Mouse (Mus musculus) myocyte (in vitro differentiated cells): Measurements from ENCODE around the gene Ago4.

ENCODE experiments used
- CEBPB ChIP-seq: IDR thresholded peaks from 2 replicates; pipeline ENCODE4 v1.6.1; 2011; ENCODE audit warnings: mild to moderate bottlenecking, moderate library complexity; ENCODE audit not compliant: poor library complexity, insufficient read depth, severe bottlenecking
- MAX ChIP-seq: IDR thresholded peaks from one replicate; pipeline ENCODE4 v1.6.1; 2011; ENCODE audit warnings: low read depth, mild to moderate bottlenecking, control low read depth
- MYOG ChIP-seq, 3 experiments: IDR thresholded peaks; one replicate each; pipeline ENCODE4 v1.6.1; 2011; ENCODE audit warnings: control low read depth in 2 of 3, low read depth in 2 of 3, mild to moderate bottlenecking in 2 of 3; ENCODE audit not compliant: insufficient read length in 2 of 3, control insufficient read depth in 1 of 3, insufficient read depth in 1 of 3
- POLR2A ChIP-seq: IDR thresholded peaks from one replicate; pipeline ENCODE4 v1.6.1; 2011; ENCODE audit warnings: low read depth, mild to moderate bottlenecking, control low read depth, moderate library complexity; ENCODE audit not compliant: insufficient read length
- POLR2AphosphoS2 ChIP-seq: IDR thresholded peaks from one replicate; pipeline ENCODE4 v1.6.1; 2011; ENCODE audit warnings: low read depth, control low read depth; ENCODE audit not compliant: insufficient read length
- USF1 ChIP-seq: IDR thresholded peaks from one replicate; pipeline ENCODE4 v1.6.1; 2011; ENCODE audit warnings: low read depth, mild to moderate bottlenecking, control low read depth, moderate library complexity

GRCm38 (mm10) chr4:126495453-126495852 lies 37.8 kb downstream of the Ago4 start:
- TF ChIP-seq CEBPB (no peak), POLR2AphosphoS2 (no peak), USF1 (no peak), POLR2A (no peak), MAX (no peak), MYOG (IDR thresholded peaks at IDR 0.05; ENCODE audit: control insufficient read depth in 1 of 3, insufficient read depth in 1 of 3, insufficient read length in 2 of 3, low read depth in 2 of 3) (no peak)
